19 mouse cellular contexts compared by ENCODE assay signal in genomic region chr17:31973664-31974230, GRCm38 (mm10).
DNase-seq lines count a peak whose midpoint lies in the region; ATAC-seq and TF ChIP-seq lines count a peak whose summit lies in the region.
"Had no signal": no experiment of that assay in that cellular context is flagged by ENCODE, and none has a peak within 500 bp of the region (broad histone marks: within the 10 kb centered on the region; RNA-seq: fewer than 3 reads in every experiment).

No protein-coding gene starts in this region.

- H3K27ac ChIP-seq in lung, embryonic 14.5 days (ENCODE audit: low read depth): no peak overlapping the region
- H3K27ac ChIP-seq in embryonic facial prominence, embryonic 15.5 days (replicated peaks): peak overlapping the region; percentile 69
- H3K27ac ChIP-seq: limb, embryonic 10.5 days; neural tube, embryonic 15.5 days had no signal

- H3K9me3 ChIP-seq in lung, embryonic 14.5 days (ENCODE audit: low read depth, low read length): no peaks in the 10 kb centered on the region
- no peaks in the 10 kb centered on the region for H3K9me3 ChIP-seq in embryonic facial prominence, embryonic 15.5 days (replicated peaks)
- H3K9me3 ChIP-seq: limb, embryonic 10.5 days; neural tube, embryonic 15.5 days had no signal

- no peak overlapping the region for H3K4me2 ChIP-seq in lung, embryonic 14.5 days
- no peak overlapping the region for H3K4me2 ChIP-seq in embryonic facial prominence, embryonic 15.5 days (replicated peaks)
- H3K4me2 ChIP-seq: neural tube, embryonic 15.5 days had no signal

- ATAC-seq in frontal cortex, adult (ENCODE audit: low TSS enrichment): 0 out of 2 replicates have a peak, but pooled peaks have one; percentile 16
- ATAC-seq in lung, embryonic 14.5 days (ENCODE audit: insufficient read depth): no peak
- no peak for ATAC-seq in embryonic facial prominence, embryonic 15.5 days (ENCODE audit: insufficient number of reproducible peaks, low FRiP score, low TSS enrichment, low read depth)
- ATAC-seq: liver, postnatal 0 days; midbrain, embryonic 16.5 days had no signal

- H3K36me3 ChIP-seq in lung, embryonic 14.5 days (ENCODE audit: insufficient read depth): no peaks in the 10 kb centered on the region
- H3K36me3 ChIP-seq in embryonic facial prominence, embryonic 15.5 days: no peaks in the 10 kb centered on the region
- H3K36me3 ChIP-seq: limb, embryonic 10.5 days; neural tube, embryonic 15.5 days had no signal

- TF ChIP-seq CTCF in lung, embryonic 14.5 days (IDR thresholded peaks at IDR 0.05; ENCODE audit: low read depth): no peak

- no peaks in the 10 kb centered on the region for H3K27me3 ChIP-seq in lung, embryonic 14.5 days (ENCODE audit: insufficient read depth, low read length)
- H3K27me3 ChIP-seq in embryonic facial prominence, embryonic 15.5 days: no peaks in the 10 kb centered on the region
- H3K27me3 ChIP-seq: neural tube, embryonic 15.5 days had no signal

- no peak for DNase-seq in frontal cortex, postnatal 10 days (ENCODE audit: low spot score in 2 of 2)
- DNase-seq in lung, embryonic 14.5 days: peak; percentile 10
- no peak for DNase-seq in lung, postnatal 25 days (ENCODE audit: low spot score)
- DNase-seq in telencephalon, adult 2 months (ENCODE audit: low read depth, low spot score): peak; percentile 19
- DNase-seq in adrenal gland, postnatal 14 days: no peak
- DNase-seq: cerebellum, adult 9-10 months; heart, adult 18-20 months; kidney, adult 18-20 months; kidney, postnatal 10 days; layer of hippocampus, postnatal 36 days; liver, postnatal 0 days; lung, postnatal 4 days; spleen, adult 18-20 months; thymus, adult 2 months had no signal

- WGBS in lung, embryonic 14.5 days: 55% methylated on average over 7 of the region's 7 CpGs
- 49% methylated on average over 7 of the region's 7 CpGs for WGBS in embryonic facial prominence, embryonic 15.5 days

- H3K9ac ChIP-seq in lung, embryonic 14.5 days: no peak overlapping the region
- no peak overlapping the region for H3K9ac ChIP-seq in embryonic facial prominence, embryonic 15.5 days
- H3K9ac ChIP-seq: liver, postnatal 0 days; neural tube, embryonic 15.5 days had no signal

- H3K4me1 ChIP-seq in lung, embryonic 14.5 days (ENCODE audit: insufficient read depth): no peaks in the 10 kb centered on the region
- peaks cover 10% of the 10 kb centered on the region; the same call in 1 of the 2 replicates for H3K4me1 ChIP-seq in embryonic facial prominence, embryonic 15.5 days
- H3K4me1 ChIP-seq: limb, embryonic 10.5 days; neural tube, embryonic 15.5 days had no signal

- no peak overlapping the region for H3K4me3 ChIP-seq in lung, embryonic 14.5 days (ENCODE audit: low read depth, low read length)
- H3K4me3 ChIP-seq in embryonic facial prominence, embryonic 15.5 days (replicated peaks): no peak overlapping the region
- H3K4me3 ChIP-seq: limb, embryonic 10.5 days; neural tube, embryonic 15.5 days had no signal

Comparison
In these comparisons a context has a peak if more than half of its experiments do, and no peak if none do; other contexts are left out.
1. DNase-seq: peak in lung, embryonic 14.5 days (single experiment) and telencephalon, adult 2 months (single experiment); none in frontal cortex, postnatal 10 days (0 of 2), lung, postnatal 25 days (single experiment) and adrenal gland, postnatal 14 days (single experiment).